Mouse (Mus musculus) common myeloid progenitor, adult 5-6 weeks (primary cell): Measurements from ENCODE around the gene Cryzl2. TPM values are rescaled to one million over a fixed set of nuclear protein-coding genes. Genes with fewer than 3 reads are reported as not detected.
A peak's percentile ranks its signal among the peaks of the same experiment; 100 is the strongest.

Experiments used
- ATAC-seq: replicated peaks from 2 replicates; pipeline ENCODE4 v1.8.0; 2016; ENCODE audit warnings: low read depth, mild to moderate bottlenecking, moderate TSS enrichment, inconsistent platforms; ENCODE audit not compliant: poor library complexity, severe bottlenecking
- total RNA-seq: library from RNA; stranded (forward); fragments of 200-1000, 187-1606 nt; gene quantifications from 2 replicates; pipeline ENCODE4 v1.2.3, GENCODE M21; 2017

The Cryzl2 gene
- total RNA-seq, 1 experiment from 2014 or later = 17.1 TPM

GRCm38 (mm10) chr1:157443026-157443722 is 15.2 kb upstream of the Cryzl2 start:
- ATAC-seq = peak; percentile 27

GRCm38 (mm10) chr1:157443723-157444561 is 14.4 kb upstream of the Cryzl2 start:
- no peak for ATAC-seq

GRCm38 (mm10) chr1:157444632-157445300 is 13.6 kb upstream of the Cryzl2 start:
- ATAC-seq = no peak

GRCm38 (mm10) chr1:157445398-157445910 is 12.9 kb upstream of the Cryzl2 start:
- ATAC-seq = peak; percentile 36

DNA sequence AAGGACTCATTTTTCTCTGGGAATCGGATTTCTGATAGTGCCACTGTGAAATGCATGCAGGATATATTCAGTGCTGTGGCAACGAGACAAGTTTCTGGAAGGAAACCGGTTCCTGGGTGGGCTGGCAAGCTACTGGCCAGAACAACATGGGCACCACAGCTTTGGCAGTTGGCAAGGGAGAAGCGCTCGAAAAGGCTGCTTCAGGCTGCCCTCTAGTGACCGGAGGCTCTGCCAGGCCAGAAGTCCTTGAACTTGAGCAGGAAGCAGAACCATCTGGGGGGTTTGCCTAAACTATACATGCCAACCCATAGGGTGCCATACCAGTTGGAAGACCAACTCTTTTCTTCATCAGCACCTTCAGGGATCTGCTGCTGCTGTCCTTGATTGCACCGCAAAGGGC is 12.1 kb upstream of the Cryzl2 start:
- ATAC-seq = peak; percentile 55

DNA sequence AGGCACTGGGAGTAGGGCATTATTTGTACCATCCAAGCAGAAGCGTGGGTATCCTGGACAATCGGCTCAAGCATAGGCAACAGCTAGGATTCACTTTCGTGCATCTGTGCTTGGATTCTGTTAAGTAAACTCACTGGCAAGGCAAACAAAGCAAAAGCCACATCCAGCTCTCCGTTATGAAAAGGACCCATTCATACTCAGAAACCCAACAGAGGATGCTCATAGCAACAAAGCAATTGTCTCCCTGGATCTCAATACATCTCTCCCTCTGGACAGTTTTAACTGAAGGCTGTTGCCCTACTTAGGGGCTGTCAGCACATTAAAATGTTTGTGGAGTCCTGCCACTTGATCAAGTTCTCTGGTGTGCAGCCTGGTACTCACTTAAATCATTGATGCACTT is 11.2 kb upstream of the Cryzl2 start:
- ATAC-seq = no peak

GRCm38 (mm10) chr1:157448164-157448804 is 10.1 kb upstream of the Cryzl2 start:
- ATAC-seq = 0 out of 2 replicates have a peak, but pooled peaks have one; percentile 4

GRCm38 (mm10) chr1:157448805-157449188 is 9.6 kb upstream of the Cryzl2 start:
- no peak for ATAC-seq

- peak; percentile 16; the same call in 1 of the 2 replicates for ATAC-seq
Measured at GRCm38 (mm10) chr1:157449532-157449931, 8.8 kb upstream of the Cryzl2 start.

GRCm38 (mm10) chr1:157449981-157450636 is 8.3 kb upstream of the Cryzl2 start:
- ATAC-seq = peak; percentile 43

DNA sequence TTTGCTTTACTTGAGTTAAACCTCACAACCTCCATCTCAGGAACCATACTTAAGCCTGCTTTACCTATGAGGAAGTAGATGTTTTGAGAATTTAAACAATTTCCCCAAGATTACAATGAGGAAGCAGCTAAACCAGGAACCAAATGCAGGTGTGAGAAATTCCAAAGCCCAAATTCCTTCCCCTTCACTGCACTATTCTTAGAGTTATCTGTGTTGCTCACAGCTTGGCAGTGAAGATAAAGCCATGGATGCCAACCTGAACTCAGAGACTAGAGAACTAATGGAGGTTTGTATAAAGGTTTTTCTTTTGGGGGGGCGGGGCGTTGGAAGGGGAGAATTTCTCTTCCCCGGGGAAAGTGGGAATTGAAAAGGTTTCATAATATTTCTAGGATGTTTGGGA is 6.1 kb upstream of the Cryzl2 start:
- no peak for ATAC-seq

DNA sequence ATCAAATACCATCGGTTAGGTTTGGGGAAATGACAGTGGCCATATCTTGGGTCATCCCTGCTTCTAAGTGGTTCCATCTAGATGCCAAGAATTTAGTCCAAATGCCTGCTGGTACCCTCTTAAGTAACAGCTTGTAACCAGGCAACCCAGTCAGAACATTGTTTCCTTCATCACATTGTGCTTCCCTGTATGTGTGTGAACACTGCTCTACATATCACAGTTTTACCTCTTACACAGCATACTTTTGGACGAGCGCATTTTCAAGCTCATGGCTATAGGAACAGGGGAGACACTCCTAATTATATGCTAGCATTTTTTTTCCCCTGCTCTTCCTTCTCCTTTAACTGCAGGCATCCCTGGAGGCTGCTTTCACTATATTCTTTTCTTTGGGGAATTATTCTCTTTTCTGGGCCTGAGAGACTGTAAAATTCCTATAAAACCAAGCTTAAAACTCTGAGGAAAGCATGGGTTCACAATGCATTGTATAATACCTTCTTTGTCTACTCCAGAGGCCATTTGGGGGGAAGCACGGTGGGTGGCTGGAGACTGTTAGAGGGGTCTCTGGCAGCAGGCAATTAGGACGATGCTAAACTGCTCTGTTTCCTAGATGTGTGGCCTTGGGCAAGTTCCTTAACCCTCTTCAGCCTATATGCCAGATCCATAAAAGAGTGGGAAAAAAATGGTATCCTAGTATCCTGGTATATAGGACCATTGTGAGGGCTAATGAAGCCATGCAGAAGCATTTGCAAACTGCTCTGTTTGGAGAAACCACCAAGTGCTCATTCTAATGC is 5.4 kb upstream of the Cryzl2 start:
- ATAC-seq = no peak

- no peak for ATAC-seq
Measured at GRCm38 (mm10) chr1:157454876-157455275, 3.5 kb upstream of the Cryzl2 start.

- no peak for ATAC-seq
Measured at GRCm38 (mm10) chr1:157457789-157458188, 588 bp upstream of the Cryzl2 start.

GRCm38 (mm10) chr1:157459904-157460303 is 1.5 kb downstream of the Cryzl2 start:
- no peak for ATAC-seq

- no peak for ATAC-seq
Measured at GRCm38 (mm10) chr1:157461276-157461675, 2.9 kb downstream of the Cryzl2 start.

DNA sequence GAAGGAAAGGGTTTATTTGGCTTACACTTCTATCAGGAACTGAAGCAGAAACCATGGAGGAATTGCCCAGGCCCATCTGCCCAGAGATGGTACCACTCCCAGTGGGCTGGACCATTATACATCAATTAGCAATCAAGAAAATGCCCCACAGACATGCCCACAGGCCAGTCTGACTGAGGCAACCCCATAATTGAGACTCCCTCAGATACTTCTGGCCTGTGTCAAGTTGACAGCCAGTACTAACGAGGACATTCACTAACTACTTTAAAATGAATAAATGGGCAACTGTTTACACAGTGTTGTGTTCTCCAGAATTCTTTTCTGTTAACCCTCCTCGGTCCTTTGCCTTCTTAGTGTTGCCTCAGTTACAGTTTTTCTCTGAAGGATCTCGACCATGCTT is 4.0 kb downstream of the Cryzl2 start:
- no peak for ATAC-seq

DNA sequence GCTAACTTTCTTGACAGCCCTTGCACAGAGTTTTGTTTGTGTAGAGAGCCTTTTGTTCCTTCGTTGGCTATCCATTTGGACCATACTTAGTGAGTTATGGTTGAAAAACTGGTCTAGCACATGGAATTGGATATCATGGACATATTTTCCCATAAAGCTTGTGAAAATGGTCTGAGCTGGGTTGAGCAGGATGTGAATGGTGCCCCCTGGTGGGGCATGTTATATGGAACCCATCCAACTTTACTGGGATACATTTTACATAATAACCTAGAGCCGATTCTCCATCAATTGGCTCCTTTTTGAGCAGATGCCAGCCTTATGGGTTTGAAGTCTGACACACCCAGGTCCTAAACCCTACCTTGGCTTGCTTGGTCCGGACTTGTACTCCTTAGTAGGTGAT is 6.8 kb downstream of the Cryzl2 start:
- ATAC-seq = peak; percentile 50; the same call in 1 of the 2 replicates

DNA sequence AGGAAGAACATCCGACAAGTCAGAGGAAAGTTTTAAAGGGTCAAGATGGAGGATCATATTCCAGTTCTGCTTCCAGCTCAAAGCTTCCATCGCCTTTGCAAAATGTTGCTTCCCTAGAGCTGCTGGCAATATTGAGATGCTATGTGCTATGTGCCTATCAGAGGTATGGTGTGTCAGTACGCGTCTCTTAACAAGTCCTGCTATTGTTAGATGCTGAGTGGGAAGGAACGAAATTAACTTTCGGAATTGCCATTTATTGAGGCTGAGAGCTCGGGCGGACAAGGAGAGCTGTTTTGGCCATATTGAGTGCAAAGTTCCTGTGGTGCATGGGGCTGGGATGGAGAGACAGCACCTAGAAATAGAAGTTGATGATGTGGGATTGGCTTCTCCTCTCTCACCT is 9.5 kb downstream of the Cryzl2 start:
- no peak for ATAC-seq
